Mouse (Mus musculus) cerebellum, adult 18-20 months (tissue): ENCODE measurements around the gene Rftn1.

Experiments used
- DNase-seq, 2 experiments: peaks; one replicate each; pipeline ENCODE4 v3.0.0; 2021

Gene Rftn1

GRCm38 (mm10) chr17:49976678-49977423, 213.6 kb downstream of the Rftn1 start:
- DNase-seq: no peak

DNA sequence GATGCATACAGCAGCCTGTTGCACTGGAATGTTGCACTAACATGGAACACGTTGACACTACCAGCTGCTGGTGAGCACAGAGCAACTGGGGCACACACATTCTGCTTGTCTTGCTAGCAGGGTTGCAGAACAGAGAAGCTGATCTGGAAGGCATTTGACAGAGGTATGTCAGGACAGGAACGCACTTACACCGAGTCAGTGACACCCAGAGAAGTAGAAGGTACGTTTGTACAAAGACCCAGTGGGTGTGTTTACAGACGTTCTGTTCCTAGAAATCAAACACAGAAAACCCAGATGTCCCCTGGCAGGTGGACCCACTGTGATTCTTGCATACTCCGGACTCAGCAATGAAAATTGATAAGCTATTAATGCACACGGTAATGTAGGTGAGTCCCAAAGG, 215.0 kb downstream of the Rftn1 start:
- DNase-seq: no peak

GRCm38 (mm10) chr17:49974996-49975395, 215.5 kb downstream of the Rftn1 start:
- no peak for DNase-seq

- no peak for DNase-seq
These were observed 218.3 kb downstream of the Rftn1 start for GRCm38 (mm10) chr17:49972164-49972563.

DNA sequence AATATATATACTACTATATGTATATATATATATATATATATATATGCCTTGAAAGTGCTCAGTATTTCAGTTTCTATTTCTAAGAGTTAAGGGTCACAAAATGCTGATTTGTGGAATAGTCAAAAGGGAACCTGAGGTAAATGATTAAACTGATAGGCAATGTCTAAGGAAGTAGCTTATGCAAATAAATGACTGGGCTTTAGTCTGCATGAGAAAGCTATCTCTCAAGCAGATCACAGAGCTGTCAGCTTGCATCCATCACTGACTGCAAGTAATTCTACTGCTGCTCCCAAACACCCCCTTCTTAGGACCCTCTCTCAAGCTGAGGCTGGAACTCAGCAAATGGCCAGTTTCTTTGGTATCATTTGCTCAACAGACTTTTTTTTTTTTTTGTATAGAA, 219.4 kb downstream of the Rftn1 start:
- DNase-seq: no peak

GRCm38 (mm10) chr17:49968467-49969207, 221.8 kb downstream of the Rftn1 start:
- DNase-seq: peak; percentile 74 to 80

- DNase-seq: no peak
These were observed 224.4 kb downstream of the Rftn1 start for GRCm38 (mm10) chr17:49965846-49966762.

DNA sequence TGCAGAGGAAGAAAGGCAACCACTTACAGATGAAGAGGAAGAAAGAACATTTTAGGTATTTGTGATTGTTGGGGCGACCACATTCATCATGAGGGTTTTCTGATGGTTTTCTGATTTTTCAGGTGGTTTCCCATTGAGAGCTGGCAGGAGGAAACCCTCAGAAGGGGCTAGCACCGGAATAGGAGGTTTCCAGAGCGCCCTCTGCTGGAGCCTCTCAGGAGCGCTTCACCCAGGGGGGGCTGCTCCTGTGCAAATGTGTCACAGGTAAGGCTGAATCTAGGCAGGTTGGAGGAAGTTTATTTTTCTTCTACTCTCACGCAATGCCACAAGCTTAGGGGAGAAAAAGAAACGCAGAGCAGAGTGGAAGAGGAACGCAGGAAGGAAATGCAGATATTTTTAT, 225.4 kb downstream of the Rftn1 start:
- no peak for DNase-seq

- DNase-seq: no peak
These were observed 226.0 kb downstream of the Rftn1 start for GRCm38 (mm10) chr17:49964471-49964870.

DNA sequence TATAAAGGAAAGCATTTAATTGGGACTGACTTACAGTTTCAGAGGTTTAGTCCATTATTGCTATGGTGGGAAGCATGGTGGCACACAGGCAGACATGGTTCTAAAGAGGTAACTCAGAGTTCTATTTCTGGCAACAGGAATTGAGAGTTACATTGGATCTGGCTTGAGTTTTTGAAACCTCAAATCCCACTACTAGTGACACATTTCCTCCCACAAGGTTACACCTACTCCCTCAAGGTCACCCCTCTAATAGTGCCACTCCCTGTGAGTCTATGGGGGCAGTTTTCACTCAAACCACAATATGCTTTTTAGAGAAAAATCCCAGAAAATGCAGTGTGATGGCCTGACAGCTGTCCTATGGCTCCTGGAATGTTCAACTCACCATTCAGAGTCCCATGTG, 231.5 kb downstream of the Rftn1 start:
- DNase-seq: no peak

- no peak for DNase-seq
These were observed 238.4 kb downstream of the Rftn1 start for GRCm38 (mm10) chr17:49951856-49952607.

GRCm38 (mm10) chr17:49951491-49951855, 239.0 kb downstream of the Rftn1 start:
- DNase-seq: peak; percentile 77 to 84

DNA sequence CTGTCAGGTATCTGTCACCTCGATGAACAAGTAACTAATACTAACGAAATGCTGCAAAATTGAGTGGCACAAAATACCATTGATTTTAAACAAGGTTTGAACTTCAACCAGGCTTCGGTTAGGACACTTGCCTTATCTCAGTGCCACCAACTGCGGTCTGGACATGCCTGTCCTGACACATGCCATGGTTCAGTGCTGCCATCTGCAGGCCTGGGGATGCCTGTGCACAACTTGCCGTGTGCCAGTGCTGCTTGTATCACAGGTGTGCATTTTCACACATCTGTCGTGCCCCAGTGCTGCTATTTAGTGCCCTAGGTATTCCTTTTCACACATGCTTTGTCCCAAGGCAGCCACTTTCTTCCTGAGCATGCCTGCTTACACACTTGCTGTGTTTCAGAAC, 247.8 kb downstream of the Rftn1 start:
- DNase-seq: no peak
